Mouse (Mus musculus) CH12.LX (cell line): Measurements from ENCODE around the gene Scarb1. TPM values are rescaled to one million over a fixed set of nuclear protein-coding genes. Genes with fewer than 3 reads are reported as not detected.
A peak's percentile ranks its signal among the peaks of the same experiment; 100 is the strongest.

Experiments
- DNase-seq: peaks from one replicate; pipeline ENCODE4 v3.0.0-alpha.2; 2013; ENCODE audit errors: extremely low read depth
- H3K27ac ChIP-seq: 2 replicates; pipeline ENCODE4 v1.5.1; 2012; ENCODE audit warnings: low read depth, mild to moderate bottlenecking, control low read depth, moderate library complexity; ENCODE audit not compliant: insufficient read depth
- H3K27me3 ChIP-seq: replicated peaks from 2 replicates; pipeline ENCODE3; 2012; ENCODE audit warnings: inconsistent platforms
- H3K36me3 ChIP-seq, 2 experiments: replicated peaks in 1 of 2; 2 replicates each; pipeline versions ENCODE3 to v1.6.1; 2012; ENCODE audit warnings: inconsistent platforms in 1 of 2, low read length in 1 of 2, mild to moderate bottlenecking in 1 of 2, mixed read lengths in 1 of 2, moderate library complexity in 1 of 2; ENCODE audit not compliant: control insufficient read depth in 1 of 2, insufficient read depth in 1 of 2
- H3K4me1 ChIP-seq, 2 experiments: 2 replicates each; pipeline ENCODE4 v1.6.1; 2012; ENCODE audit warnings: inconsistent platforms in 1 of 2, moderate library complexity in 1 of 2; ENCODE audit not compliant: insufficient read depth in 2 of 2, control insufficient read depth in 1 of 2
- H3K4me2 ChIP-seq: 2 replicates; pipeline ENCODE4 v1.6.1; 2012; ENCODE audit warnings: low read depth, mild to moderate bottlenecking, control low read depth; ENCODE audit not compliant: poor library complexity, insufficient read depth, severe bottlenecking
- H3K4me3 ChIP-seq, 3 experiments: fragments of 150-350 bp in 1 of 3; sonication (generic) in 1 of 3; replicated peaks in 1 of 3; 2 replicates each; pipeline versions ENCODE3 to v1.5.1; 2011 to 2012; ENCODE audit warnings: low read depth in 2 of 3, low read length in 2 of 3, mild to moderate bottlenecking in 2 of 3, moderate library complexity in 2 of 3, control low read depth in 1 of 3, improper control_type of control experiment in 1 of 3, inconsistent platforms in 1 of 3, mixed read lengths in 1 of 3; ENCODE audit not compliant: poor library complexity in 1 of 3
- H3K79me2 ChIP-seq: replicated peaks from 2 replicates; pipeline ENCODE4 v1.6.1; 2012; ENCODE audit warnings: mild to moderate bottlenecking, moderate library complexity; ENCODE audit not compliant: control insufficient read depth, poor library complexity, insufficient read depth, severe bottlenecking; ENCODE audit errors: extremely low read depth
- H3K9ac ChIP-seq: 2 replicates; pipeline ENCODE4 v1.6.1; 2012; ENCODE audit warnings: low read depth, mild to moderate bottlenecking, control low read depth, moderate library complexity; ENCODE audit not compliant: insufficient read depth
- H3K9me3 ChIP-seq: replicated peaks from 2 replicates; pipeline ENCODE3; 2012; ENCODE audit warnings: low read length, inconsistent platforms, mixed read lengths
- BHLHE40 ChIP-seq: IDR thresholded peaks from 2 replicates; pipeline ENCODE4 v1.6.1; 2011; ENCODE audit warnings: mild to moderate bottlenecking, low read depth, low read length, improper control_type of control experiment
- CHD1 ChIP-seq: IDR thresholded peaks from 2 replicates; pipeline ENCODE4 v1.6.1; 2012; ENCODE audit warnings: low read depth, low read length, improper control_type of control experiment, inconsistent platforms
- CHD2 ChIP-seq: IDR thresholded peaks from 2 replicates; pipeline ENCODE4 v1.6.1; 2011; ENCODE audit warnings: low read length, improper control_type of control experiment
- CTCF ChIP-seq, 2 experiments: IDR thresholded peaks in 1 of 2; conservative IDR thresholded peaks in 1 of 2; 2 replicates each; pipeline ENCODE4 v1.5.1; 2011 to 2012; ENCODE audit warnings: low read depth in 2 of 2, low read length in 2 of 2, improper control_type of control experiment in 1 of 2, inconsistent platforms in 1 of 2, mild to moderate bottlenecking in 1 of 2, moderate library complexity in 1 of 2
- E2F4 ChIP-seq: IDR thresholded peaks from 2 replicates; pipeline ENCODE4 v1.6.1; 2011; ENCODE audit warnings: low read depth, low read length, improper control_type of control experiment; ENCODE audit not compliant: insufficient replicate concordance
- ELF1 ChIP-seq: IDR thresholded peaks from 2 replicates; pipeline ENCODE4 v1.6.1; 2014; ENCODE audit warnings: low read depth, mild to moderate bottlenecking, inconsistent platforms, low read length, improper control_type of control experiment
- EP300 ChIP-seq: IDR thresholded peaks from 2 replicates; pipeline ENCODE4 v1.6.1; 2011; ENCODE audit warnings: low read length, improper control_type of control experiment
- ETS1 ChIP-seq: conservative IDR thresholded peaks from 2 replicates; pipeline ENCODE4 v1.6.1; 2012; ENCODE audit warnings: low read depth, mild to moderate bottlenecking, inconsistent platforms, low read length, improper control_type of control experiment, moderate library complexity
- GABPA ChIP-seq: IDR thresholded peaks from 2 replicates; pipeline ENCODE4 v1.6.1; 2012; ENCODE audit warnings: low read depth, low read length, improper control_type of control experiment, inconsistent platforms; ENCODE audit not compliant: insufficient replicate concordance
- HCFC1 ChIP-seq: IDR thresholded peaks from 2 replicates; pipeline ENCODE4 v1.6.1; 2012; ENCODE audit warnings: low read depth, mild to moderate bottlenecking, inconsistent platforms, low read length, improper control_type of control experiment
- IRF4 ChIP-seq: IDR thresholded peaks from 2 replicates; pipeline ENCODE4 v1.6.1; 2014; ENCODE audit warnings: low read depth, mild to moderate bottlenecking, inconsistent platforms, low read length, improper control_type of control experiment
- JUN ChIP-seq: IDR thresholded peaks from 2 replicates; pipeline ENCODE4 v1.6.1; 2011; ENCODE audit warnings: low read depth, mild to moderate bottlenecking, low read length, improper control_type of control experiment, moderate library complexity; ENCODE audit not compliant: insufficient read depth
- JUND ChIP-seq: conservative IDR thresholded peaks from 2 replicates; pipeline ENCODE4 v1.6.1; 2011; ENCODE audit warnings: low read depth, low read length, improper control_type of control experiment
- KAT2A ChIP-seq: IDR thresholded peaks from 2 replicates; pipeline ENCODE4 v1.6.1; 2012; ENCODE audit warnings: low read length, improper control_type of control experiment, inconsistent platforms; ENCODE audit not compliant: insufficient replicate concordance
- MAFK ChIP-seq: IDR thresholded peaks from 2 replicates; pipeline ENCODE4 v1.6.1; 2011; ENCODE audit warnings: low read length, improper control_type of control experiment; ENCODE audit not compliant: insufficient replicate concordance
- MAX ChIP-seq: IDR thresholded peaks from 2 replicates; pipeline ENCODE4 v1.6.1; 2011; ENCODE audit warnings: low read length, improper control_type of control experiment
- MAZ ChIP-seq: IDR thresholded peaks from 2 replicates; pipeline ENCODE4 v1.6.1; 2012; ENCODE audit warnings: low read depth, mild to moderate bottlenecking, inconsistent platforms, low read length, improper control_type of control experiment, moderate library complexity
- MEF2A ChIP-seq: IDR thresholded peaks from 2 replicates; pipeline ENCODE4 v1.6.1; 2014; ENCODE audit warnings: low read depth, mild to moderate bottlenecking, inconsistent platforms, low read length, improper control_type of control experiment, borderline replicate concordance
- MXI1 ChIP-seq: IDR thresholded peaks from 2 replicates; pipeline ENCODE4 v1.6.1; 2011; ENCODE audit warnings: mild to moderate bottlenecking, low read depth, low read length, improper control_type of control experiment
- MYC ChIP-seq: IDR thresholded peaks from 2 replicates; pipeline ENCODE4 v1.6.1; 2011; ENCODE audit warnings: low read depth, mild to moderate bottlenecking, improper control_type of control experiment, low read length
- NELFE ChIP-seq: IDR thresholded peaks from 2 replicates; pipeline ENCODE4 v1.6.1; 2011; ENCODE audit warnings: low read depth, low read length, improper control_type of control experiment
- NRF1 ChIP-seq: IDR thresholded peaks from 2 replicates; pipeline ENCODE4 v1.6.1; 2014; ENCODE audit warnings: low read depth, mild to moderate bottlenecking, inconsistent platforms, low read length, improper control_type of control experiment, moderate library complexity
- PAX5 ChIP-seq: IDR thresholded peaks from 2 replicates; pipeline ENCODE4 v1.6.1; 2012; ENCODE audit warnings: low read length, inconsistent platforms, mixed read lengths
- POLR2A ChIP-seq: IDR thresholded peaks from 2 replicates; pipeline ENCODE4 v1.6.1; 2011; ENCODE audit warnings: low read depth, mild to moderate bottlenecking, improper control_type of control experiment, low read length
- POLR2AphosphoS2 ChIP-seq: IDR thresholded peaks from 2 replicates; pipeline ENCODE4 v1.6.1; 2011; ENCODE audit warnings: low read depth, low read length, improper control_type of control experiment
- RAD21 ChIP-seq: IDR thresholded peaks from 2 replicates; pipeline ENCODE4 v1.6.1; 2011; ENCODE audit warnings: low read depth, mild to moderate bottlenecking, low read length, improper control_type of control experiment, moderate library complexity
- RCOR1 ChIP-seq: conservative IDR thresholded peaks from 2 replicates; pipeline ENCODE4 v1.6.1; 2012; ENCODE audit warnings: low read depth, mild to moderate bottlenecking, inconsistent platforms, low read length, improper control_type of control experiment
- SIN3A ChIP-seq: IDR thresholded peaks from 2 replicates; pipeline ENCODE4 v1.6.1; 2012; ENCODE audit warnings: low read length, improper control_type of control experiment, inconsistent platforms
- SMC3 ChIP-seq: IDR thresholded peaks from 2 replicates; pipeline ENCODE4 v1.6.1; 2011; ENCODE audit warnings: low read depth, low read length, improper control_type of control experiment
- TBP ChIP-seq: conservative IDR thresholded peaks from 2 replicates; pipeline ENCODE4 v1.6.1; 2011; ENCODE audit warnings: low read depth, low read length, improper control_type of control experiment
- TCF12 ChIP-seq: IDR thresholded peaks from 2 replicates; pipeline ENCODE4 v1.6.1; 2014; ENCODE audit warnings: low read depth, mild to moderate bottlenecking, inconsistent platforms, low read length, improper control_type of control experiment
- UBTF ChIP-seq: IDR thresholded peaks from 2 replicates; pipeline ENCODE4 v1.6.1; 2012; ENCODE audit warnings: low read depth, mild to moderate bottlenecking, inconsistent platforms, low read length, improper control_type of control experiment, moderate library complexity
- USF1 ChIP-seq: IDR thresholded peaks from 2 replicates; pipeline ENCODE4 v1.6.1; 2014; ENCODE audit warnings: low read depth, mild to moderate bottlenecking, inconsistent platforms, low read length, improper control_type of control experiment
- USF2 ChIP-seq: conservative IDR thresholded peaks from 2 replicates; pipeline ENCODE4 v1.6.1; 2011; ENCODE audit warnings: low read depth, low read length, improper control_type of control experiment
- ZC3H11A ChIP-seq: IDR thresholded peaks from 2 replicates; pipeline ENCODE4 v1.6.1; 2012; ENCODE audit warnings: low read depth, mild to moderate bottlenecking, inconsistent platforms, low read length, improper control_type of control experiment
- ZKSCAN1 ChIP-seq: IDR thresholded peaks from 2 replicates; pipeline ENCODE4 v1.6.1; 2012; ENCODE audit warnings: low read depth, inconsistent platforms, low read length, improper control_type of control experiment, borderline replicate concordance
- ZMIZ1 ChIP-seq: IDR thresholded peaks from 2 replicates; pipeline ENCODE4 v1.6.1; 2012; ENCODE audit warnings: low read depth, mild to moderate bottlenecking, inconsistent platforms, low read length, improper control_type of control experiment
- ZNF384 ChIP-seq: IDR thresholded peaks from 2 replicates; pipeline ENCODE4 v1.6.1; 2012; ENCODE audit warnings: low read depth, low read length, improper control_type of control experiment, inconsistent platforms
- dilution Hi-C: fragments of 300-500 bp; cut with MboI; formaldehyde crosslinking; loops from 2 replicates; pipeline ENCODE4 v1.14.3; 2020; ENCODE audit warnings: low sequenced_read_pairs; ENCODE audit not compliant: extremely low pct_unique_long_range_greater_than_20kb, extremely low pct_ligation_motif_present
- in situ Hi-C: fragments of 300-500 bp; cut with MboI; formaldehyde crosslinking; loops from 3 replicates; pipeline ENCODE4 v1.14.3; 2019; ENCODE audit warnings: low sequenced_read_pairs, low pct_ligation_motif_present, low pct_unique_long_range_greater_than_20kb, mixed read lengths
- polyA plus RNA-seq: library from polyadenylated mRNA; unstranded; fragments of >175 nt; gene quantifications from 2 replicates; pipeline ENCODE4 v1.2.1, GENCODE M21; 2012; ENCODE audit warnings: low read depth; ENCODE audit not compliant: insufficient read length
- total RNA-seq, 2 experiments: library from RNA; depleted of rRNA; stranded (reverse); fragments of 300-350 nt in 1 of 2; fragments of >200 nt in 1 of 2; gene quantifications; 2 replicates each; pipeline ENCODE4 v1.2.3; 2012 to 2014

Gene Scarb1
- total and polyA plus RNA-seq, 3 experiments: 11.6 to 24.7 (median 20.0) TPM

DNA sequence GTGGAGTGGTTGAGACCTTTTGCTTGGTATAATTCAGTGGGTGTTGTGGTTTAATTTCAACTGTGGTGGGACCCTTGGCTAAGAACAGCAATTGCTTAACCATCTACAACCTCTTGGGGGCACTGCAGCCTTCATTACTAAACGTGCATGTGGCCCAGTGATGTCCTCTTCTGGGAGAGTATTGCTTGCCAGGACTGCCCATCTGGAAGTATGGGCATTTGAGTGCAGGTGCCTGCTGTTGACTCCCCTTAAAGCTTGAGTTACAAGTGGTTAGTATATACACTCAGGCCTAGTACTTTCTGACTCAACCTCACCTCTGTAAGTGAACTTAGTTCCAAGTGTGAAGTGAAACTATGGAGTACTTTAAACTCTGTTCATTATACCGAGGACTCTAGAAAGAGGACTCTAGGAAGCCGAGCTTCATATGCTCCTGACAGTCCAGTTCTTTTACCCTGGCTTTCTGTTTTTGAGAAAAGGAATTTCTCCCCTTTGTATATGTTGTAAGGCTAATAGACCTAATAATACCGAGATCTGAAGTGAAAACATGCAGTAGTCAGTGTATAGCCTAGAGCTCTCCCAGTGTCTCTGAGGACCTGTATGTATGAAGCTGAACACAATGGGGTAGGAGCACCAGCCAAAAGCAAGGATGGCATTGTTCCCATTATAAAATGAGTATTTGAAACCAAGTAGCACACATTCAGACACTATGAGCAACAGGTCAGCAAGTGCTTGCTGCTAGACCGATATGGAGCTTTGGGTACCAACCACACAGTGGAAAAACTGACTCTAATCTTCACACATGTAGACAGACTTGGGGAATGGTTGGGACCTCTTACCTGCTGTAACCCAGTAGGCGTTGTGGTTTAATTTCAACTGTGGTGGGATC lies 42.0 kb upstream of the Scarb1 start:
- DNase-seq: no peak
- Histone ChIP-seq H3K4me2 (0 out of 2 replicates have a peak overlapping the region, but pooled peaks have one; percentile 23), H3K9me3 (no peaks in the 10 kb centered on the region), H3K4me1 (peaks cover 0 to 45% of the 10 kb centered on the region in 2 experiments; a peak in 3 of 4 replicates), H3K36me3 (peaks cover 18 to 20% of the 10 kb centered on the region in 2 experiments), H3K9ac (no peak overlapping the region), H3K27ac (no peak overlapping the region), H3K79me2 (peaks cover 11% of the 10 kb centered on the region), H3K27me3 (no peaks in the 10 kb centered on the region), H3K4me3 (no peak overlapping the region)
- dilution Hi-C loops (no loop called here), in situ Hi-C loops (no loop called here)
- TF ChIP-seq SIN3A (no peak), RCOR1 (no peak), ELF1 (no peak), MAFK (no peak), JUND (peak; percentile 93), SMC3 (peak; percentile 72), ZMIZ1 (no peak; the same call in none of the 2 replicates), USF2 (no peak), ZC3H11A (no peak), BHLHE40 (0 out of 2 replicates have a peak, but pooled peaks have one; percentile 35), JUN (peak; percentile 84), GABPA (no peak), PAX5 (no peak), ZKSCAN1 (no peak), IRF4 (peak; percentile 47; the same call in 1 of the 2 replicates), POLR2A (peak; percentile 20; the same call in 1 of the 2 replicates), CHD1 (no peak), UBTF (no peak), POLR2AphosphoS2 (peak; percentile 30), KAT2A (no peak), MXI1 (no peak), ZNF384 (no peak), RAD21 (peak; percentile 84), CHD2 (peak; percentile 48), MAZ (0 out of 2 replicates have a peak, but pooled peaks have one; percentile 57), NELFE (no peak), EP300 (peak; percentile 74), NRF1 (no peak), MAX (peak; percentile 50; the same call in 1 of the 2 replicates), ETS1 (peak; percentile 68), E2F4 (no peak), MEF2A (peak; percentile 38; the same call in 1 of the 2 replicates), CTCF (conservative IDR thresholded peaks at IDR 0.05 in 1 of 2, IDR thresholded peaks at IDR 0.05 in 1 of 2; ENCODE audit: low read depth in 2 of 2, low read length in 2 of 2) (peak; percentile 54 to 89; a peak in 3 of 4 replicates), USF1 (no peak), MYC (peak; percentile 74), TCF12 (0 out of 2 replicates have a peak, but pooled peaks have one; percentile 41), TBP (no peak), HCFC1 (peak; percentile 20; the same call in 1 of the 2 replicates)
